Mouse (Mus musculus) liver, postnatal 0 days (tissue): ENCODE results near the gene Setx.

ENCODE experiments used
- CTCF ChIP-seq: sonication (generic); IDR thresholded peaks from 2 replicates; pipeline ENCODE4 v1.5.1; 2016; ENCODE audit warnings: antibody characterized with exemption, low read depth
- EP300 ChIP-seq: IDR thresholded peaks from 2 replicates; pipeline ENCODE4 v1.6.1; 2016; ENCODE audit warnings: antibody characterized with exemption, low read depth, mild to moderate bottlenecking

DNA sequence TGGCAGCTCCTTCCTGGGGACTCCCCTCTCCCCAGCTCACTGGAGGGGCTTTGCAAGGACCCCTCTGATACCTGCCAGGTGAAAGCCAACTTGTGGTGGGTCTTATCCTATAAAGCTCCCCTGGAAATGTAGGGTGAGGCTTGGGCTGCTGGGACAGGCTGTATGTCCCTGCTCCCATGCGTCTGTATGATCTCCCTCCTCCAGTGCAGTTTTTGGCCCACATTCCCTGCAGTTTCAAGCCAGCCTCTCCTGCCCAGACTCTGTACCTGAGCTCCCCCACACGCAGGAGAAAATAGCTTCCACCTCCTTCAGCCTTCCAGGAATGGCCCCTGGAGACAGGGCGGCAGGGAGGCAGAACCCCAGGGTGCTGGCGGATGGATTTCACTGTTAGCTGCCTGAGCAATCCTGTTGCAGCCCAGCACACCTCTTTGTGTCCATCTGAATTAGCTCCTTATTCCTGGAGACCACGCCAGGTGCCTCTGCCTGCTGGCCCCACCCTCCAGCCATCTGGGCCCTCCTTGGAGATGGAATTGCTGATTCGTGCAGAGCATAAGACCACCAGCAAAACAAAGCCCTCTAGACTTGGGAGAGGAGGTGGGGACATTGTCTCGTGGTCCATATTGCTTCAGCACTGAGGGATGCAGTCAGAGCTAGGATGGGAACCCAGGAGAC lies 99.7 kb downstream of the Setx start:
- TF ChIP-seq CTCF, result no peak
- TF ChIP-seq EP300, result no peak
